In the genomic region with DNA sequence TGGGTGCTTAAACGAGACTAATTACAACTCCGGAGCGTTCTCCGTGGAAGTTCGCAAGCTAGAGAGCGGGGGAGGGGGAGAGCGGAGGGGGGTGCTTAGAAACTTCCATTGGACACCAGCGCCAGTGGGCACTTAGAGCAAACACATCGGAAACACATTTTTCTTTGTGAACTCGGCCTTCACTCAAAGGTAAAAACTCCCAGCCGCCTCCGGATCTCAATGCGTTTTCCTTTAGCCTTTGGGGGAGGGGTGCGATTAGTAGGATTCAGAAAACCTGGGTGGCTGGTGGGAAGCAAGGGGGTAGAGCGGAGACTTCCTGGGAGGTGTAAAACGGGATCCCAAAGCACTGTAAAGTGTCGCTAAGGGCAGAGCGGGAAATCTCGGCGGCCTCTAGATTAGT, we compare ENCODE assay signal across 8 mouse cellular contexts. TPM values are rescaled to one million over a fixed set of nuclear protein-coding genes. Genes with fewer than 3 reads are reported as not detected.
DNase-seq lines count a peak whose midpoint lies in the region; ATAC-seq and TF ChIP-seq lines count a peak whose summit lies in the region.

No protein-coding gene starts in this region.

- 0 out of 2 replicates have a peak, but pooled peaks cover 5% of the 10 kb centered on the region for H3K27me3 ChIP-seq in lung, postnatal 0 days (replicated peaks; ENCODE audit: insufficient read depth, low read length)
- H3K27me3 ChIP-seq in intestine, embryonic 15.5 days (replicated peaks): no peaks in the 10 kb centered on the region
- H3K27me3 ChIP-seq in midbrain, embryonic 11.5 days (ENCODE audit: control insufficient read depth, insufficient read depth, low read length): no peaks in the 10 kb centered on the region

- no peak for TF ChIP-seq CTCF in lung, postnatal 0 days (IDR thresholded peaks at IDR 0.05)
- TF ChIP-seq CTCF in embryonic fibroblast, embryonic 13.5 days (IDR thresholded peaks at IDR 0.05; ENCODE audit: borderline replicate concordance, insufficient read depth, low read length): no peak

- peak overlapping the region; percentile 71 for H3K4me3 ChIP-seq in lung, postnatal 0 days (ENCODE audit: low read depth, low read length)
- H3K4me3 ChIP-seq in embryonic fibroblast, embryonic 13.5 days (ENCODE audit: insufficient read depth, low read length): peak overlapping the region; percentile 91
- H3K4me3 ChIP-seq in intestine, embryonic 15.5 days (replicated peaks): peak overlapping the region; percentile 82
- peak overlapping the region; percentile 74 for H3K4me3 ChIP-seq in midbrain, embryonic 11.5 days (ENCODE audit: low read depth, low read length)

- H3K36me3 ChIP-seq in lung, postnatal 0 days (ENCODE audit: insufficient read depth, low read length): no peaks in the 10 kb centered on the region
- H3K36me3 ChIP-seq in intestine, embryonic 15.5 days: no peaks in the 10 kb centered on the region
- H3K36me3 ChIP-seq in midbrain, embryonic 11.5 days (ENCODE audit: control insufficient read depth, insufficient read depth, low read length): no peaks in the 10 kb centered on the region

- 0% methylated on average over 20 of the region's 20 CpGs for WGBS in lung, postnatal 0 days
- 0% methylated on average over 20 of the region's 20 CpGs for WGBS in intestine, embryonic 15.5 days
- under 1% methylated on average over 20 of the region's 20 CpGs for WGBS in midbrain, embryonic 11.5 days

- no peak overlapping the region for H3K9ac ChIP-seq in lung, postnatal 0 days (replicated peaks; ENCODE audit: low read depth)
- H3K9ac ChIP-seq in intestine, embryonic 15.5 days: peak overlapping the region; percentile 99
- H3K9ac ChIP-seq in midbrain, embryonic 11.5 days (ENCODE audit: low read length): peak overlapping the region; percentile 91

- no peaks in the 10 kb centered on the region for H3K9me3 ChIP-seq in lung, postnatal 0 days (ENCODE audit: low read length)
- H3K9me3 ChIP-seq in intestine, embryonic 15.5 days: no peaks in the 10 kb centered on the region
- no peaks in the 10 kb centered on the region for H3K9me3 ChIP-seq in midbrain, embryonic 11.5 days (ENCODE audit: control insufficient read depth, low read length)

- no peak overlapping the region for H3K27ac ChIP-seq in lung, postnatal 0 days (ENCODE audit: low read length)
- peak overlapping the region; percentile 95 for H3K27ac ChIP-seq in embryonic fibroblast, embryonic 13.5 days (ENCODE audit: insufficient read depth, low read length)
- peak overlapping the region; percentile 97 for H3K27ac ChIP-seq in intestine, embryonic 15.5 days
- H3K27ac ChIP-seq in midbrain, embryonic 11.5 days (ENCODE audit: low read depth, low read length): no peak overlapping the region; the same call in 1 of the 2 replicates

- peaks cover 3% of the 10 kb centered on the region; the same call in 1 of the 2 replicates for H3K4me1 ChIP-seq in lung, postnatal 0 days (ENCODE audit: insufficient read depth, low read depth, low read length)
- H3K4me1 ChIP-seq in embryonic fibroblast, embryonic 13.5 days (ENCODE audit: control insufficient read depth, insufficient read depth, low read length): peaks cover under 1% of the 10 kb centered on the region; the same call in 1 of the 2 replicates
- 0 out of 2 replicates have a peak, but pooled peaks cover 8% of the 10 kb centered on the region for H3K4me1 ChIP-seq in intestine, embryonic 15.5 days (replicated peaks)
- peaks cover 14% of the 10 kb centered on the region; the same call in 1 of the 2 replicates for H3K4me1 ChIP-seq in midbrain, embryonic 11.5 days (ENCODE audit: control insufficient read depth, insufficient read depth, low read length)

- no peak for TF ChIP-seq EP300 in lung, postnatal 0 days (IDR thresholded peaks at IDR 0.05)

- 0 out of 2 replicates have a peak, but pooled peaks have one; percentile 34 for TF ChIP-seq POLR2A in embryonic fibroblast, embryonic 13.5 days (IDR thresholded peaks at IDR 0.05; ENCODE audit: low read depth, low read length)

- H3K4me2 ChIP-seq in lung, postnatal 0 days (replicated peaks; ENCODE audit: low read depth, low read length): peak overlapping the region; percentile 96
- H3K4me2 ChIP-seq in intestine, embryonic 15.5 days (replicated peaks): peak overlapping the region; percentile 98
- H3K4me2 ChIP-seq in midbrain, embryonic 11.5 days: peak overlapping the region; percentile 97

- DNase-seq in lung, postnatal 0 days (ENCODE audit: low spot score): peak; percentile 55
- DNase-seq in lung, postnatal 10 days: no peak
- peak; percentile 97 for DNase-seq in midbrain, embryonic 11.5 days (ENCODE audit: low spot score, missing footprints)
- DNase-seq in cerebellum, adult 9-10 months: no peak
- no peak for DNase-seq in thymus, postnatal 4 days
- no peak for DNase-seq in spleen, postnatal 4 days (ENCODE audit: low spot score in 2 of 2)

- ATAC-seq in lung, postnatal 0 days: no peak
- no peak for ATAC-seq in intestine, embryonic 15.5 days
- no peak for ATAC-seq in midbrain, embryonic 11.5 days (ENCODE audit: low FRiP score)

RNA-seq across cellular contexts. Expression of gene Hmga2, which starts 2.0 kb away (rescaled TPM):
- 2.2 and 3.0 TPM in 2 replicates for polyA plus RNA-seq in lung, postnatal 0 days (2015; fragmentation: Nextera tagmentation; extraction: Ambion mirVana)
- polyA plus RNA-seq in embryonic fibroblast, embryonic 13.5 days (2011; ENCODE audit: insufficient read length, low read depth, missing spikeins): 195 and 437 TPM in 2 replicates
- polyA plus RNA-seq in intestine, embryonic 15.5 days (2015; fragmentation: Nextera tagmentation; extraction: Ambion mirVana): 33.9 and 41.2 TPM in 2 replicates
- 22.9 and 23.2 TPM in 2 replicates for polyA plus RNA-seq in midbrain, embryonic 11.5 days (2014; fragmentation: Nextera tagmentation; extraction: Ambion mirVana)

Comparison
In these comparisons a context has a peak if more than half of its experiments do, and no peak if none do; other contexts are left out.
1. DNase-seq: peak in lung, postnatal 0 days (single experiment) and midbrain, embryonic 11.5 days (single experiment); none in lung, postnatal 10 days (single experiment), cerebellum, adult 9-10 months (single experiment), thymus, postnatal 4 days (single experiment) and spleen, postnatal 4 days (0 of 2).
2. H3K27ac ChIP-seq: peak in embryonic fibroblast, embryonic 13.5 days (single experiment) and intestine, embryonic 15.5 days (single experiment); none in lung, postnatal 0 days (single experiment) and midbrain, embryonic 11.5 days (single experiment).
3. Peak in every context shown above with its lines, with median percentiles within 50 percentile points of each other: H3K4me2 ChIP-seq and H3K4me3 ChIP-seq.